Mouse (Mus musculus): ENCODE results near the gene Trim67. TPM values are rescaled to one million over a fixed set of nuclear protein-coding genes. Genes with fewer than 3 reads are reported as not detected.

Gene Trim67
- polyA plus RNA-seq, 1 experiment, result 0.09 TPM

DNA sequence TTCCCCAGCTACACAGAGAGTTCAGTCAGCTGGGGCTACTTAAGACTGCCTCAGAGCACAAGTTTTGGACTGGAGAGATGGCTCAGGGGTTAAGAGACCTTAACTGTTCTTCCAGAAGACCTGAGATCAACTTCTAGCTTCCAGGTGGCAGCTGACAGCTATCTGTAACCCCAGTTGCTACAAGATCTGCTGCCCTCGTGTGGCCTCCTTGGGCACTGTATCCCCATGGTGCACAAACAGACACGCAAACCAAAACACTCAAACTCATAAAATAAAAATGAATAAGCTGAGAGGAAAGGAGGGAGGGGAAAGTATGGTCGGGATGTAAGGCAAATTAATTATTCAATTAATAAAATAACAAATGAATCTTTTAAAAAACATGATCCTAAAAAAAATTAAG, 34.3 kb upstream of the Trim67 start:
- Histone ChIP-seq H3K4me3 (replicated peaks) (no peak overlapping the region), H3K36me3 (replicated peaks; ENCODE audit: low read length) (no peaks in the 10 kb centered on the region), H3K27me3 (replicated peaks) (peaks cover 71% of the 10 kb centered on the region), H3K9me3 (peaks cover 24% of the 10 kb centered on the region), H3K4me1 (no peaks in the 10 kb centered on the region)
- TF ChIP-seq GATA1 (IDR thresholded peaks at IDR 0.05; ENCODE audit: borderline replicate concordance, low read length) (no peak), FLI1 (IDR thresholded peaks at IDR 0.05; ENCODE audit: low read length) (no peak)

DNA sequence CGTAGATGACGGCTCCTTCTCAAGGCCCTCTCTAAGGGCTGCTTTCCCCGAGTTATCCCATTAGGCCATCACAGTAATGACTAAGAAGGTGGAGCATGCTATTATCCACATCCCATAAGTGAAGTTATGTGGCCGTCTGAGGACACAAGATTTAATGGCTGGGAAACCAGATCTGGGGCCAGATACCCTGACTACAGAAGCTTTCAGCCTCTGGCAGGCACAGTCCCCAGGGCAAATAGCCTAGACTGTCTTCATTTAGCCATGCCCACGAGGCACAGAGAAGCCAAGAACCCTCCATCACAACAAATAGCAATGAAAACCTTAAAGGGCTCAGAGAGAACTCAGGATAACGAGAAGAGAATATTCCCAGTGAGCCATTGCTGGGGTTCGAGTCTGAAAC, 29.8 kb upstream of the Trim67 start:
- Histone ChIP-seq H3K4me1 (peaks cover 7% of the 10 kb centered on the region), H3K36me3 (replicated peaks; ENCODE audit: low read length) (no peaks in the 10 kb centered on the region), H3K27me3 (replicated peaks) (peaks cover 51% of the 10 kb centered on the region), H3K9me3 (peaks cover 24% of the 10 kb centered on the region), H3K4me3 (replicated peaks) (no peak overlapping the region)
- TF ChIP-seq FLI1 (IDR thresholded peaks at IDR 0.05; ENCODE audit: low read length) (no peak), GATA1 (IDR thresholded peaks at IDR 0.05; ENCODE audit: borderline replicate concordance, low read length) (no peak)

DNA sequence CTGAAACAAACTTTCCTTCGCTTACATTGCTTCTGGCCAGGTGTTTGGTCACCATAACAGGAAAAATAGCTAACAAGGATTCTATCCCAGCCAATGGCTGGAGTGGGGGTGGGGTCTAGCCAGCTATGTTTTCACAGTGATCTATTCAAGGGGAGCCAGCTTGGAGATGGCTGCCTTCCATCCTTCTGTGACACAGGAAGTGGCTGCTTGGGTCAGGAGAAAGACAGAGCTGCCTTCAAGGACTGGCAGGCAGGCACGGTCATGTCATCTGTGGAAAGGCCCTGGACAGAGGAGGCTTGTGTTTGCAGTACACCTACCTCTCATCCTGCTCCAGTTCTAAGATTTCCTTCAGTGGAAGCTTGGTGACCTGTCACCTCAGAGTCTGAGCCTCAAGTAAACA, 20.5 kb upstream of the Trim67 start:
- Histone ChIP-seq H3K36me3 (replicated peaks; ENCODE audit: low read length) (no peaks in the 10 kb centered on the region), H3K4me3 (replicated peaks) (no peak overlapping the region), H3K27me3 (replicated peaks) (peaks cover 72% of the 10 kb centered on the region), H3K9me3 (peaks cover 17% of the 10 kb centered on the region), H3K4me1 (peaks cover 7% of the 10 kb centered on the region; the same call in 1 of the 2 replicates)
- TF ChIP-seq GATA1 (IDR thresholded peaks at IDR 0.05; ENCODE audit: borderline replicate concordance, low read length) (no peak), FLI1 (IDR thresholded peaks at IDR 0.05; ENCODE audit: low read length) (no peak)

DNA sequence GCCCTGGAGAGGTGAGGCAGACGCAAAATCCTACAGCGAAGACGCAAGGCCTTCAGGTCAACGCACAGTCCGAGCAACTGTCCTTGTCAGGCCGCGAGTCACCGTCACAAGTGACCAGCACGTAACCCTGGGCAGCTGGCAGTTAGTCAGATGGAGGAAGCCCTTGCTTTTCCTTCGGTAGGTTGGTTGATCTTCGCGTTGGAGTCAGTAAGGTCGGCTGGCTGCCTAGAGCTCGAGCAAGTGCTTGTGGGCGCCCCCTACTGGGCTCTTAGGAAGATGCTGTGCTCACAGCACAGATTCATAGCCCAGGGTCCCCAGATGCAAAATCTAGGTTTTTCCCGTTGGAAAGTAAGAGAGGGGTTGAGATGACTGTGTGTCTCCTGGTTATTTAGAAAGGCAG, 17.2 kb upstream of the Trim67 start:
- TF ChIP-seq GATA1 (IDR thresholded peaks at IDR 0.05; ENCODE audit: borderline replicate concordance, low read length) (no peak), FLI1 (IDR thresholded peaks at IDR 0.05; ENCODE audit: low read length) (no peak)

DNA sequence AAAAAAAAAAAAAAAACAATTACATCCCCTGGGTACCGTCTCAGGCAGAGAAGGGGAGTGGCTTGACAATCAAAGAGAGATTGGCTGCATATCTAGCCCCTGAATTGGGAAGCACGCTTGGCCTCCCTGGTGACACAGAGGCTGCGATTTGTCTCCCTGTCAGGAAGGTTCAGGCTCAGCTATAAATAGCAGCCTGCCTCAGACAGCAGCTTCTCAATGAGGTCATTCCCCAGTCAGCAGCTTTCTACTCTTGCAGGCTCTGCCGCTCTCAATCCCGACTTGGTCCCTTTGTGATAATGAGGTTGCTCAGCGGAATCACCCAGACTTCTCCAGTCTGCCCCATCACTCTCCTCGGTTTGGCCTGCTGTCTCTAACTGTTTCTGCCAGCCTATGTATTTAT, 12.7 kb upstream of the Trim67 start:
- Histone ChIP-seq H3K36me3 (replicated peaks; ENCODE audit: low read length) (no peaks in the 10 kb centered on the region), H3K9me3 (no peaks in the 10 kb centered on the region; the same call in 1 of the 2 replicates), H3K4me1 (peaks cover 5% of the 10 kb centered on the region; the same call in 1 of the 2 replicates), H3K27me3 (replicated peaks) (peaks cover 72% of the 10 kb centered on the region), H3K4me3 (replicated peaks) (no peak overlapping the region)
- TF ChIP-seq GATA1 (IDR thresholded peaks at IDR 0.05; ENCODE audit: borderline replicate concordance, low read length) (no peak), FLI1 (IDR thresholded peaks at IDR 0.05; ENCODE audit: low read length) (no peak)

More for the DNA sequence above, 17.2 kb upstream of the Trim67 start:
- H3K4me3 ChIP-seq (replicated peaks), result peak overlapping the region; percentile 85
- H3K27me3 ChIP-seq (replicated peaks), result peaks cover 76% of the 10 kb centered on the region
- H3K4me1 ChIP-seq, result peaks cover 5% of the 10 kb centered on the region; the same call in 1 of the 2 replicates
- H3K9me3 ChIP-seq, result no peaks in the 10 kb centered on the region
- H3K36me3 ChIP-seq (replicated peaks; ENCODE audit: low read length), result no peaks in the 10 kb centered on the region

DNA sequence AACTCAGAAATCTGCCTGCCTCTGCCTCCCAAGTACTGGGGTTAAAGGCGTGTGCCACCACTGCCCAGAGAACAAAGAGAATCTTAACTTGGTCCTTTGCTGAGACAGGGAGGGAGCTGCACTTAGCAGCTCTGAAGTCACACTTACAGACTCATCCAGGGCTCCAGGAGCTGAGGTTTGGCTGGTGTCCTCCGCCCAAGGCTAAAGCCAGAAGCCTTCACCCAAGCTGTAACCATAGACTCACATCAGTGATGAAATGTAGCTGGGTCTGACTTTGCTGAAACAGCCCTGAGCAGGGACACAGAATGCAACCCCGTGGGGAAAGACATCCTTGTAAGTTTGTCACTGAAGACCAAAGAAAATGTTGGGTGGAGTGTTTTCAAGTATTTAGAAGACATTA, 10.5 kb upstream of the Trim67 start:
- Histone ChIP-seq H3K4me3 (replicated peaks) (no peak overlapping the region), H3K27me3 (replicated peaks) (peaks cover 72% of the 10 kb centered on the region), H3K4me1 (no peaks in the 10 kb centered on the region; the same call in 1 of the 2 replicates), H3K9me3 (no peaks in the 10 kb centered on the region; the same call in 1 of the 2 replicates), H3K36me3 (replicated peaks; ENCODE audit: low read length) (no peaks in the 10 kb centered on the region)
- TF ChIP-seq GATA1 (IDR thresholded peaks at IDR 0.05; ENCODE audit: borderline replicate concordance, low read length) (no peak), FLI1 (IDR thresholded peaks at IDR 0.05; ENCODE audit: low read length) (no peak)

DNA sequence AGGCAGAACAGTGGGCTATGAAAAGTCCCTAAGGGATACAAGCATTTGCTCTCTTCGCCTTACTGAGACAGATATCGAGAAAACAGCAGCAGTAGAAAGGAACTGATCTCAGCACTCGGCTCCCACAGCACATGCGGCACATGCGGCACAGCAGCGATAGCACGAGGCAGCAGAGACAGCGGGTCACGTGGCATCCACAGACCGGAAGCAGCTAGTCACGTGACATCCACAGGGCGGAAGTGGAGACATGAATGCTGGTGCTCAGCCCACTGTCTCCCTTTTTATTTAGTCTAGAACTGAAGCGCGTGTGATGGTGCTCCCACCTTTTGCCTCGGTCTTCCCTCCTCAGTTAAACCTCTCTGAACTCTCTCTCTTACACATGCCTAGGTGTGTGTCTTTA, 9.7 kb upstream of the Trim67 start:
- Histone ChIP-seq H3K9me3 (no peaks in the 10 kb centered on the region; the same call in 1 of the 2 replicates), H3K4me3 (replicated peaks) (no peak overlapping the region), H3K4me1 (no peaks in the 10 kb centered on the region; the same call in 1 of the 2 replicates), H3K27me3 (replicated peaks) (peaks cover 71% of the 10 kb centered on the region), H3K36me3 (replicated peaks; ENCODE audit: low read length) (no peaks in the 10 kb centered on the region)
- TF ChIP-seq GATA1 (IDR thresholded peaks at IDR 0.05; ENCODE audit: borderline replicate concordance, low read length) (no peak), FLI1 (IDR thresholded peaks at IDR 0.05; ENCODE audit: low read length) (no peak)

DNA sequence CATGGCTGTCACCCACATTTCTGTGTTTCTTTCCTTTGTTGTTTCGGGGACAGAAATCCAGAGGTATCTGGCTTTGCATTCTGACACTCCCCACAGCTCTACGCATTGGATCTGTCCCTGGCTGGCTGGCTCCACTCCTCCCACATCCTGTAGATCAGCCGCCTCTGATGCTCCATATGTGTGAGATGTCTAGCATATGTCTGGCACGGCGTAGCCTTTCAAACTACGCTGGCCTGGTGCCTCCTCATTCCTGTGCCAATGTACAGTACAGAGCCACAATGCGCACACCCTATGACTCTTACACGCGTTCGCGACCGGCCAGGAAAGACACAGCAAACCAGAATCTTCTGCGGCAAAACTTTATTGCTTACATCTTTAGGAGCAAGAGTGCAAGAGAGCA, 8.3 kb upstream of the Trim67 start:
- Histone ChIP-seq H3K36me3 (replicated peaks; ENCODE audit: low read length) (no peaks in the 10 kb centered on the region), H3K4me3 (replicated peaks) (no peak overlapping the region), H3K27me3 (replicated peaks) (peaks cover 70% of the 10 kb centered on the region), H3K9me3 (peaks cover 3% of the 10 kb centered on the region), H3K4me1 (no peaks in the 10 kb centered on the region; the same call in 1 of the 2 replicates)
- no peak for TF ChIP-seq FLI1 (IDR thresholded peaks at IDR 0.05; ENCODE audit: low read length)
- TF ChIP-seq GATA1 (IDR thresholded peaks at IDR 0.05; ENCODE audit: borderline replicate concordance, low read length), result no peak

DNA sequence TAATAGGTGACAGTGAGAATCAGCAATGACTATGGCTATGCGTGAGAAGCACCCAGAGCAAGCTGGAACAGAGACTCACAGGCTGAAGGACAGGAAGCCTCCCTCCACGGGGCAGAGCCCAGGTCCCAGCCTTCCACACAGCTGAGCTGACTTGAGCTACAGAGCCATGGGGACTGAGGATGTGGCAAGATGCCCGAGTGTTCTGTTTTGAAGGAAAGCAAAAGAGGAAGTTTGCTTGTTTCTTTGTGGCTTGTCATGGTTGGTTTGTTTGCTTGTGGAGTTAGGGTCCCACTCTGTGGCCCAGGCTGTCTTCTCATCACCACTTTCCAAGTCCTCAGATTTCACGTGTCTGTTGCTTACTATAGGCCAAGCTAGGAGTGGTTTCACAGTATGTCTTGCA, 2.2 kb upstream of the Trim67 start:
- H3K4me1 ChIP-seq, result peaks cover 30% of the 10 kb centered on the region
- peaks cover 86% of the 10 kb centered on the region for H3K27me3 ChIP-seq (replicated peaks)
- no peak overlapping the region for H3K4me3 ChIP-seq (replicated peaks)
- no peaks in the 10 kb centered on the region for H3K36me3 ChIP-seq (replicated peaks; ENCODE audit: low read length)
- TF ChIP-seq GATA1 (IDR thresholded peaks at IDR 0.05; ENCODE audit: borderline replicate concordance, low read length) (no peak), FLI1 (IDR thresholded peaks at IDR 0.05; ENCODE audit: low read length) (no peak)
- peaks cover 12% of the 10 kb centered on the region for H3K9me3 ChIP-seq

DNA sequence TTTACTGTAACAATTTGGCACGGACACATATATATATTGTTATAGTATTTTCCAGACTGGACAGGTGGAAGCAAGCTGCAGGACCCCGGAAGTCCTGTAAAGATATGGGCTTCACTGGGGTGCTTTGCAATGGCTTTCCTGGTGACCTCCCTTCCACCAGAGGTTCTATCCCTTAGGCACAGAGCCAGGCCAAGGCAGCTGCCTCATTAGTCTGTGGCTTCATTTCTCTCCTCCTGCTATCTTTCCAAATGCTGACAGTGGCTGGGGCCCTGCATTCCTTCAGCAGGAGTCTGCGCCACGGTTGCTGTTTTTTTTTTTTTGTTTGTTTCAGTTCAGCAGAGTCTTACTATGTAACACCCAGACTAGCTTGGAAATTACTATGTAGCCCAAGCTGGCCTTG, 1.1 kb upstream of the Trim67 start:
- Histone ChIP-seq H3K9me3 (peaks cover 12% of the 10 kb centered on the region), H3K4me3 (replicated peaks) (peak overlapping the region; percentile 70), H3K4me1 (peaks cover 30% of the 10 kb centered on the region), H3K36me3 (replicated peaks; ENCODE audit: low read length) (no peaks in the 10 kb centered on the region), H3K27me3 (replicated peaks) (peaks cover 86% of the 10 kb centered on the region)
- TF ChIP-seq FLI1 (IDR thresholded peaks at IDR 0.05; ENCODE audit: low read length) (no peak), GATA1 (IDR thresholded peaks at IDR 0.05; ENCODE audit: borderline replicate concordance, low read length) (no peak)

DNA sequence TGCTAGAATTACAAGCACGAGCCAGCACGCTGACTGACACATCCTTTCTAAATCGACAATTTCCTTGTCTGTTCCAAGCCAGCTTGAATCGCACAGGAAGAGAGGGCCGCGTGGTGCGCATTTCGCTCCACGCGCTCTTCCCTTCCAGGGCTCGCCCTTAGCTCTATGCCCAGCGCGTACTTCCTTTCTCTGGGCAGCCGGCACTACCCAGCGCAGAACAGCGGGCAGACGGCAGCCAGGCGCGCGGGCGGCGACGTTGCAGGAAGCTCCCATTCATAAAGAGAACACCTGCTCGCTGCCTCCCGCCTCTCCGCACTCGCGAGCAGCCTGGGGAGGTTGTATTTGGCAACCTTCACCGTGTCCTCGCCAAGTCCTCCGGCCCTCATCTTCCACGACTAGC, 706 bp upstream of the Trim67 start:
- peaks cover 87% of the 10 kb centered on the region for H3K27me3 ChIP-seq (replicated peaks)
- peaks cover 30% of the 10 kb centered on the region for H3K4me1 ChIP-seq
- no peaks in the 10 kb centered on the region for H3K36me3 ChIP-seq (replicated peaks; ENCODE audit: low read length)
- H3K9me3 ChIP-seq, result peaks cover 12% of the 10 kb centered on the region
- TF ChIP-seq GATA1 (IDR thresholded peaks at IDR 0.05; ENCODE audit: borderline replicate concordance, low read length) (no peak), FLI1 (IDR thresholded peaks at IDR 0.05; ENCODE audit: low read length) (no peak)
- peak overlapping the region; percentile 70 for H3K4me3 ChIP-seq (replicated peaks)

Data from megakaryocyte, embryonic 14.5 days (primary cell).